Mouse (Mus musculus) CH12.LX (cell line): ENCODE results near the gene Acsl1. TPM values are rescaled to one million over a fixed set of nuclear protein-coding genes. Genes with fewer than 3 reads are reported as not detected.

Source experiments
- DNase-seq: peaks from one replicate; pipeline ENCODE4 v3.0.0-alpha.2; 2013; ENCODE audit errors: extremely low read depth
- H3K27ac ChIP-seq: 2 replicates; pipeline ENCODE4 v1.5.1; 2012; ENCODE audit warnings: low read depth, mild to moderate bottlenecking, control low read depth, moderate library complexity; ENCODE audit not compliant: insufficient read depth
- H3K27me3 ChIP-seq: replicated peaks from 2 replicates; pipeline ENCODE3; 2012; ENCODE audit warnings: inconsistent platforms
- H3K36me3 ChIP-seq, 2 experiments: replicated peaks in 1 of 2; 2 replicates each; pipeline versions ENCODE3 to v1.6.1; 2012; ENCODE audit warnings: inconsistent platforms in 1 of 2, low read length in 1 of 2, mild to moderate bottlenecking in 1 of 2, mixed read lengths in 1 of 2, moderate library complexity in 1 of 2; ENCODE audit not compliant: control insufficient read depth in 1 of 2, insufficient read depth in 1 of 2
- H3K4me1 ChIP-seq, 2 experiments: 2 replicates each; pipeline ENCODE4 v1.6.1; 2012; ENCODE audit warnings: inconsistent platforms in 1 of 2, moderate library complexity in 1 of 2; ENCODE audit not compliant: insufficient read depth in 2 of 2, control insufficient read depth in 1 of 2
- H3K4me2 ChIP-seq: 2 replicates; pipeline ENCODE4 v1.6.1; 2012; ENCODE audit warnings: low read depth, mild to moderate bottlenecking, control low read depth; ENCODE audit not compliant: poor library complexity, insufficient read depth, severe bottlenecking
- H3K4me3 ChIP-seq, 3 experiments: fragments of 150-350 bp in 1 of 3; sonication (generic) in 1 of 3; replicated peaks in 1 of 3; 2 replicates each; pipeline versions ENCODE3 to v1.5.1; 2011 to 2012; ENCODE audit warnings: low read depth in 2 of 3, low read length in 2 of 3, mild to moderate bottlenecking in 2 of 3, moderate library complexity in 2 of 3, control low read depth in 1 of 3, improper control_type of control experiment in 1 of 3, inconsistent platforms in 1 of 3, mixed read lengths in 1 of 3; ENCODE audit not compliant: poor library complexity in 1 of 3
- H3K79me2 ChIP-seq: replicated peaks from 2 replicates; pipeline ENCODE4 v1.6.1; 2012; ENCODE audit warnings: mild to moderate bottlenecking, moderate library complexity; ENCODE audit not compliant: control insufficient read depth, poor library complexity, insufficient read depth, severe bottlenecking; ENCODE audit errors: extremely low read depth
- H3K9ac ChIP-seq: 2 replicates; pipeline ENCODE4 v1.6.1; 2012; ENCODE audit warnings: low read depth, mild to moderate bottlenecking, control low read depth, moderate library complexity; ENCODE audit not compliant: insufficient read depth
- H3K9me3 ChIP-seq: replicated peaks from 2 replicates; pipeline ENCODE3; 2012; ENCODE audit warnings: low read length, inconsistent platforms, mixed read lengths
- BHLHE40 ChIP-seq: IDR thresholded peaks from 2 replicates; pipeline ENCODE4 v1.6.1; 2011; ENCODE audit warnings: mild to moderate bottlenecking, low read depth, low read length, improper control_type of control experiment
- CHD2 ChIP-seq: IDR thresholded peaks from 2 replicates; pipeline ENCODE4 v1.6.1; 2011; ENCODE audit warnings: low read length, improper control_type of control experiment
- E2F4 ChIP-seq: IDR thresholded peaks from 2 replicates; pipeline ENCODE4 v1.6.1; 2011; ENCODE audit warnings: low read depth, low read length, improper control_type of control experiment; ENCODE audit not compliant: insufficient replicate concordance
- ELF1 ChIP-seq: IDR thresholded peaks from 2 replicates; pipeline ENCODE4 v1.6.1; 2014; ENCODE audit warnings: low read depth, mild to moderate bottlenecking, inconsistent platforms, low read length, improper control_type of control experiment
- EP300 ChIP-seq: IDR thresholded peaks from 2 replicates; pipeline ENCODE4 v1.6.1; 2011; ENCODE audit warnings: low read length, improper control_type of control experiment
- ETS1 ChIP-seq: conservative IDR thresholded peaks from 2 replicates; pipeline ENCODE4 v1.6.1; 2012; ENCODE audit warnings: low read depth, mild to moderate bottlenecking, inconsistent platforms, low read length, improper control_type of control experiment, moderate library complexity
- GABPA ChIP-seq: IDR thresholded peaks from 2 replicates; pipeline ENCODE4 v1.6.1; 2012; ENCODE audit warnings: low read depth, low read length, improper control_type of control experiment, inconsistent platforms; ENCODE audit not compliant: insufficient replicate concordance
- HCFC1 ChIP-seq: IDR thresholded peaks from 2 replicates; pipeline ENCODE4 v1.6.1; 2012; ENCODE audit warnings: low read depth, mild to moderate bottlenecking, inconsistent platforms, low read length, improper control_type of control experiment
- JUN ChIP-seq: IDR thresholded peaks from 2 replicates; pipeline ENCODE4 v1.6.1; 2011; ENCODE audit warnings: low read depth, mild to moderate bottlenecking, low read length, improper control_type of control experiment, moderate library complexity; ENCODE audit not compliant: insufficient read depth
- KAT2A ChIP-seq: IDR thresholded peaks from 2 replicates; pipeline ENCODE4 v1.6.1; 2012; ENCODE audit warnings: low read length, improper control_type of control experiment, inconsistent platforms; ENCODE audit not compliant: insufficient replicate concordance
- MAFK ChIP-seq: IDR thresholded peaks from 2 replicates; pipeline ENCODE4 v1.6.1; 2011; ENCODE audit warnings: low read length, improper control_type of control experiment; ENCODE audit not compliant: insufficient replicate concordance
- MAX ChIP-seq: IDR thresholded peaks from 2 replicates; pipeline ENCODE4 v1.6.1; 2011; ENCODE audit warnings: low read length, improper control_type of control experiment
- MEF2A ChIP-seq: IDR thresholded peaks from 2 replicates; pipeline ENCODE4 v1.6.1; 2014; ENCODE audit warnings: low read depth, mild to moderate bottlenecking, inconsistent platforms, low read length, improper control_type of control experiment, borderline replicate concordance
- NELFE ChIP-seq: IDR thresholded peaks from 2 replicates; pipeline ENCODE4 v1.6.1; 2011; ENCODE audit warnings: low read depth, low read length, improper control_type of control experiment
- PAX5 ChIP-seq: IDR thresholded peaks from 2 replicates; pipeline ENCODE4 v1.6.1; 2012; ENCODE audit warnings: low read length, inconsistent platforms, mixed read lengths
- POLR2AphosphoS2 ChIP-seq: IDR thresholded peaks from 2 replicates; pipeline ENCODE4 v1.6.1; 2011; ENCODE audit warnings: low read depth, low read length, improper control_type of control experiment
- RAD21 ChIP-seq: IDR thresholded peaks from 2 replicates; pipeline ENCODE4 v1.6.1; 2011; ENCODE audit warnings: low read depth, mild to moderate bottlenecking, low read length, improper control_type of control experiment, moderate library complexity
- RCOR1 ChIP-seq: conservative IDR thresholded peaks from 2 replicates; pipeline ENCODE4 v1.6.1; 2012; ENCODE audit warnings: low read depth, mild to moderate bottlenecking, inconsistent platforms, low read length, improper control_type of control experiment
- SIN3A ChIP-seq: IDR thresholded peaks from 2 replicates; pipeline ENCODE4 v1.6.1; 2012; ENCODE audit warnings: low read length, improper control_type of control experiment, inconsistent platforms
- SMC3 ChIP-seq: IDR thresholded peaks from 2 replicates; pipeline ENCODE4 v1.6.1; 2011; ENCODE audit warnings: low read depth, low read length, improper control_type of control experiment
- TBP ChIP-seq: conservative IDR thresholded peaks from 2 replicates; pipeline ENCODE4 v1.6.1; 2011; ENCODE audit warnings: low read depth, low read length, improper control_type of control experiment
- UBTF ChIP-seq: IDR thresholded peaks from 2 replicates; pipeline ENCODE4 v1.6.1; 2012; ENCODE audit warnings: low read depth, mild to moderate bottlenecking, inconsistent platforms, low read length, improper control_type of control experiment, moderate library complexity
- USF1 ChIP-seq: IDR thresholded peaks from 2 replicates; pipeline ENCODE4 v1.6.1; 2014; ENCODE audit warnings: low read depth, mild to moderate bottlenecking, inconsistent platforms, low read length, improper control_type of control experiment
- USF2 ChIP-seq: conservative IDR thresholded peaks from 2 replicates; pipeline ENCODE4 v1.6.1; 2011; ENCODE audit warnings: low read depth, low read length, improper control_type of control experiment
- ZKSCAN1 ChIP-seq: IDR thresholded peaks from 2 replicates; pipeline ENCODE4 v1.6.1; 2012; ENCODE audit warnings: low read depth, inconsistent platforms, low read length, improper control_type of control experiment, borderline replicate concordance
- ZMIZ1 ChIP-seq: IDR thresholded peaks from 2 replicates; pipeline ENCODE4 v1.6.1; 2012; ENCODE audit warnings: low read depth, mild to moderate bottlenecking, inconsistent platforms, low read length, improper control_type of control experiment
- ZNF384 ChIP-seq: IDR thresholded peaks from 2 replicates; pipeline ENCODE4 v1.6.1; 2012; ENCODE audit warnings: low read depth, low read length, improper control_type of control experiment, inconsistent platforms
- dilution Hi-C: fragments of 300-500 bp; cut with MboI; formaldehyde crosslinking; loops from 2 replicates; pipeline ENCODE4 v1.14.3; 2020; ENCODE audit warnings: low sequenced_read_pairs; ENCODE audit not compliant: extremely low pct_unique_long_range_greater_than_20kb, extremely low pct_ligation_motif_present
- in situ Hi-C: fragments of 300-500 bp; cut with MboI; formaldehyde crosslinking; loops from 3 replicates; pipeline ENCODE4 v1.14.3; 2019; ENCODE audit warnings: low sequenced_read_pairs, low pct_ligation_motif_present, low pct_unique_long_range_greater_than_20kb, mixed read lengths
- polyA plus RNA-seq: library from polyadenylated mRNA; unstranded; fragments of >175 nt; gene quantifications from 2 replicates; pipeline ENCODE4 v1.2.1, GENCODE M21; 2012; ENCODE audit warnings: low read depth; ENCODE audit not compliant: insufficient read length
- total RNA-seq, 2 experiments: library from RNA; depleted of rRNA; stranded (reverse); fragments of 300-350 nt in 1 of 2; fragments of >200 nt in 1 of 2; gene quantifications; 2 replicates each; pipeline ENCODE4 v1.2.3; 2012 to 2014

Acsl1 gene
- total and polyA plus RNA-seq, 3 experiments, result 8.7 to 27.9 (median 19.5) TPM

DNA sequence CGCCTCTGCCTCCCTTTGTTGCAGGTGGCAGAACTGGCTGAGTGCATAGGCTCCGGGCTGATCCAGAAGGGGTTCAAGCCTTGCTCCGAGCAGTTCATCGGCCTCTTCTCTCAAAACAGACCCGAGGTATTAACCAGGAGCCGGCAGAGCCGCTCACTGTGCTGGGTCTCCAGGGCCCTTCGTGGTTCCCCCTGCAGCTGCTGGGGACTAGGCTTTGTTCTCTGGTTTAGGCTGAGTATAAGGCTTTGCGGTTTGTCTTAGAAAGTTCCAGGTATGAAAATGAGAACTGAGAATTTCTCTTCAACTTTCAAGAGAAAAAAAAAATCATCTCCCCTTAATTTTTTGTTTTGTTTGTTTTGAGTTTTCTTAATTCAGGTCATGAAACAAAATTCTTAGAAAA, 40.5 kb downstream of the Acsl1 start (continued):
- TF ChIP-seq CHD2 (peak; percentile 69), ZMIZ1 (no peak), SIN3A (peak; percentile 71), UBTF (peak; percentile 100), MAX (no peak), POLR2AphosphoS2 (no peak), PAX5 (no peak), SMC3 (no peak), USF2 (no peak), TBP (peak; percentile 87; the same call in 1 of the 2 replicates), RAD21 (no peak; the same call in 1 of the 2 replicates), JUN (peak; percentile 37; the same call in 1 of the 2 replicates), E2F4 (0 out of 2 replicates have a peak, but pooled peaks have one; percentile 29)

DNA sequence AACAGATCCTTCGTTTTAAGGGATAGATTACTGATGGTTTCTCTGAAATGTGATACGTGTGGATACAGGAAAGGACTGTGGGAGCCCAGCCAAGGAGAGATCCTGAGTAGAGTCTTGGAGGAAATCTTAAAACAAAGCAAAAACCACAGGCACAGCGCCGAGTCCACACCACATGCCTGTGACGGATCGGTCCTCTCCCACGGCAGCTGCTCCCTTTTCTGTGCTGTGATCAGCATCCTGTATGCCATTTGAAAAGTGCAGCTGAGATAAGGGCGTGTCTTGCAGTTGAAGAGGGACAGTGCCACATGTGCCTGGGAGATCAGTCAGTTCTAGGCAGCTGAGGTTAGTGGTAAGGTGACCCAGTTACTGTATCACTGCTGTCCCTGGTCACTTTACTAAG, 41.7 kb downstream of the Acsl1 start:
- Histone ChIP-seq H3K9me3 (no peaks in the 10 kb centered on the region), H3K4me3 (no peak overlapping the region)
- no peak for TF ChIP-seq KAT2A
- TF ChIP-seq BHLHE40, result 0 out of 2 replicates have a peak, but pooled peaks have one; percentile 10
- TF ChIP-seq, all 38 proteins: peak for 1
- no peak overlapping the region for H3K27ac ChIP-seq
- in situ Hi-C loops (no loop called here), dilution Hi-C loops (no loop called here)
- no peaks in the 10 kb centered on the region; the same call in 1 of the 2 replicates for H3K79me2 ChIP-seq
- H3K4me1 ChIP-seq, result peaks cover 12 to 52% of the 10 kb centered on the region in 2 experiments
- DNase-seq, result no peak
- peaks cover 9 to 44% of the 10 kb centered on the region in 2 experiments for H3K36me3 ChIP-seq
- H3K27me3 ChIP-seq, result no peaks in the 10 kb centered on the region
- no peak overlapping the region for H3K9ac ChIP-seq
- H3K4me2 ChIP-seq, result no peak overlapping the region

- no peak for DNase-seq
- H3K27ac ChIP-seq, result no peak overlapping the region
- peaks cover 8 to 41% of the 10 kb centered on the region in 2 experiments for H3K4me1 ChIP-seq
These were observed 43.2 kb downstream of the Acsl1 start for GRCm38 (mm10) chr8:46514027-46514426.

More at GRCm38 (mm10) chr8:46514027-46514426, 43.2 kb downstream of the Acsl1 start:
- H3K27me3 ChIP-seq, result no peaks in the 10 kb centered on the region
- H3K9ac ChIP-seq, result no peak overlapping the region
- TF ChIP-seq ETS1 (no peak), SMC3 (no peak), MEF2A (no peak), ZNF384 (no peak), CHD2 (no peak), ELF1 (no peak), HCFC1 (no peak), BHLHE40 (no peak), NELFE (no peak), PAX5 (no peak), EP300 (no peak), GABPA (no peak), MAFK (no peak), RCOR1 (no peak), TBP (no peak), JUN (no peak), USF1 (no peak), ZKSCAN1 (no peak)
- H3K4me3 ChIP-seq, result no peak overlapping the region
- in situ Hi-C loops, result no loop called here
- H3K9me3 ChIP-seq, result no peaks in the 10 kb centered on the region
- dilution Hi-C loops, result no loop called here
- H3K4me2 ChIP-seq, result no peak overlapping the region
- H3K36me3 ChIP-seq, result peaks cover 9 to 49% of the 10 kb centered on the region in 2 experiments
- H3K79me2 ChIP-seq, result no peaks in the 10 kb centered on the region; the same call in 1 of the 2 replicates
